Mouse (Mus musculus) liver, embryonic 13.5 days (tissue): ENCODE measurements at regions not wholly inside any gene's neighbourhood (a gene's known extent, or its start where the extent isn't known, plus 50 kb on each side); places are given as distances from the start of the nearest gene placed in this dataset.

ENCODE experiments used
- ATAC-seq: fragments of 200-750 bp; cut with Nextera tagmentation; 2 replicates; pipeline ENCODE4 v1.8.0; 2017; ENCODE audit warnings: low read depth, mild to moderate bottlenecking, moderate number of reproducible peaks, moderate library complexity
- DNase-seq: peaks from one replicate; pipeline ENCODE4 v3.0.0; 2022
- H3K27ac ChIP-seq: fragments of 300-500 bp; sonication (generic); 2 replicates; pipeline ENCODE4 v1.5.1; 2015; ENCODE audit warnings: moderate library complexity, mild to moderate bottlenecking, inconsistent platforms
- H3K27me3 ChIP-seq: fragments of 300-500 bp; sonication (generic); 2 replicates; pipeline ENCODE4 v1.6.1; 2015; ENCODE audit warnings: mild to moderate bottlenecking, inconsistent platforms
- H3K36me3 ChIP-seq: fragments of 300-500 bp; sonication (generic); 2 replicates; pipeline ENCODE4 v1.6.1; 2015; ENCODE audit warnings: mild to moderate bottlenecking, inconsistent platforms
- H3K4me1 ChIP-seq: fragments of 300-500 bp; sonication (generic); replicated peaks from 2 replicates; pipeline ENCODE4 v1.6.1; 2015; ENCODE audit warnings: inconsistent platforms
- H3K4me2 ChIP-seq: fragments of 300-500 bp; sonication (generic); 2 replicates; pipeline ENCODE4 v1.6.1; 2015; ENCODE audit warnings: inconsistent platforms, mild to moderate bottlenecking, moderate library complexity
- H3K4me3 ChIP-seq: fragments of 300-500 bp; sonication (generic); replicated peaks from 2 replicates; pipeline ENCODE4 v1.5.1; 2015; ENCODE audit warnings: mild to moderate bottlenecking, inconsistent platforms
- H3K9ac ChIP-seq: fragments of 300-500 bp; sonication (generic); 2 replicates; pipeline ENCODE4 v1.6.1; 2015; ENCODE audit warnings: mild to moderate bottlenecking, inconsistent platforms
- H3K9me3 ChIP-seq: fragments of 300-500 bp; sonication (generic); replicated peaks from 2 replicates; pipeline ENCODE4 v1.6.1; 2016; ENCODE audit warnings: inconsistent platforms
- WGBS: fragments of 180-500 bp; shearing (Covaris S2); methylation state at CpG from one replicate; pipeline ENCODE4 v1.1.7; 2015; ENCODE audit not compliant: insufficient replicate concordance; 5-methylcytosine and 5-hydroxymethylcytosine counted together

DNA sequence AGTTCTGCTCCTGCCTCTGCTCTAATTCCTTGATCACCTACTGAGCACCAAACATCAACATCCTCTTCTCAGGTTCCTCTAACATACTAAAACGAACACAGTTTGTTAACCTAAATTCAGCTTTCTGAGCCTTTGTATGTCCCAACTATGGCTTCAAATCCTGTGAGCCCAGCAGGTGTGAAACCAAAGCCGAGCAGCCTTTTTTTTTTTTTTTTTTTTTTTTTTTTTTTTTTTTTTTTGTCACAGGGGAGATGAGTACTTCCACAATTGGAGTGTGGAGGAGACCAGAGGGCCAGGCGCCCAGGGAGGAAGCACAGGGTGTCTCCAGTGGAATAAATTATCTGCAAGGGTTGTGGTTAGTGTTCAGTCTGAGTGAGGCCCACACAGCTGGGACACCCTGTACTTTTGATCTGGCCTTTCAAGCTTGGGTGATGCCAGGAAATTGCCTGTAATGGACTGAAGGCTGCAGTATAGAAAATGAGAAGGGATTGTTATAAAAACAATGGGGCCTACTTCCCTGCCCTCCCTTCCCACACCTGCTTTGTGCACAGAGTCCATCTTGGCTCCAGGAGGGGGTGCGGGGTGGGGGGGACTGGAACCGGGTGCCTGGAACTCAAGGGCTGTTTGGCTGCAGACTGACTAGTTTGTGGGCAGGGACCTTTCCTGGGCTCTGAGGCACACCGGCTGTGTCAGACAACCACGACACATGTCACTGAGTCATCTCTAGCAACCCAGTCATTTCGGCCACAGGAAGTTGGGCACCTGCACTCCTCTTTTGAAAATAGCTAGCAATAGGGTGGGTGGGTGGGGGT, 341.5 kb upstream of the Id2 start:
- ATAC-seq (no peak), DNase-seq (no peak)
- 32% methylated on average over 8 of the region's 8 CpGs for WGBS
- no peak overlapping the region for H3K9ac ChIP-seq
- no peaks in the 10 kb centered on the region for H3K4me1 ChIP-seq
- H3K4me2 ChIP-seq: no peak overlapping the region
- H3K27ac ChIP-seq: no peak overlapping the region
- H3K36me3 ChIP-seq: no peaks in the 10 kb centered on the region
- H3K27me3 ChIP-seq: no peaks in the 10 kb centered on the region
- no peaks in the 10 kb centered on the region for H3K9me3 ChIP-seq
- H3K4me3 ChIP-seq: no peak overlapping the region

DNA sequence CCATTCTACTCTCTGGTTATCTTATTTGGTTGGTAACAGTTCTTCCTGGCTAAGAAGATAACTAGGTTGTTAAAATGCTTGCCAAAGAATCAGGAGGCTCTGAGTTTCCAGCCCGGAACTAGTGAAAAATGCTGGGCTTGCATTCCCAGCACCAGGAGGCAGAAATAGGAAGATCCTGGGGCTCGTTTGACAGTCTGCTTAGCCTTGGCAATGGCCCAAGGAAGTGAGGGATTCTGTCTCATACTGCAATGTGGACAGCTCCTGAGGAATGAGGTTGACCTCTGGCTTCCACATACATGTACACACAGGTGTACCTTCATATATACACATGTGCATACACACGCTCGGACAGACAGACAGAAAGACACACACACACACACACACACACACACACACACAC, 340.6 kb upstream of the Id2 start:
- no peak overlapping the region for H3K4me3 ChIP-seq
- WGBS: 53% methylated on average over 4 of the region's 4 CpGs
- H3K4me2 ChIP-seq: no peak overlapping the region
- H3K27me3 ChIP-seq: no peaks in the 10 kb centered on the region
- no peak overlapping the region for H3K9ac ChIP-seq
- no peaks in the 10 kb centered on the region for H3K36me3 ChIP-seq
- H3K27ac ChIP-seq: no peak overlapping the region
- no peaks in the 10 kb centered on the region for H3K4me1 ChIP-seq
- no peak for ATAC-seq
- H3K9me3 ChIP-seq: no peaks in the 10 kb centered on the region
- no peak for DNase-seq

DNA sequence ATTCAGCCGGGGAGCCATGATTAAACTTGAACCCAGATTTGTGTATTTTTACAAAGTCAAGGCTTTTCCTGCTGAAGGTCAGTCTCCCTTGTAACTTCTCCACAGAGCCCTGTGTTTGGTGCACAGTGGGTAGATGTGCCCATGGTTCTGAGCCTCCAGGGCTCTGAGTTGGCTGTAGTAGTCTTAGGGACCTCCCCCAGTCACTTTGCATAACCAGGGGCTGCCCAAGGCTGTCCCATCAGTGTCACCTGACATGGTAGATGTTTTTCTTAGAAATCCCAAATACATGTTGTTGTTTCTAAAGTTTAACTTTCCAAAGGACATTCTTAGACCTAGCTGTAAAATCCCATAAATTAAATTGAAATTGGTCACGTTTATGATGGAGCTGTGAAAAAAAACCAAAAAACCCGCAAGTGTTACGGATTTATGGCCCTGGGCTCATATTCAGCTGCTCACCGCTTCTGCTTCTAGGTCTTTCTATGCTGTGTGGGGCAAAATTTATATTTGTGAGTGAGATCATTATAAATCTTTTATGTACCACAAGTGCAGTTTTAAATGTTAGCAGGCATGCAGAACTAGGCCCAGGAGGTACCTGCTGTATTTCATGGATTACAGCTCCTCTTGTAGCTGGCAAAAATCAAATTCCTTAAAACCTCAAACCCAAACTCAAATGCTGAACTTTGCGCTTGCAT, 339.4 kb upstream of the Id2 start:
- no peaks in the 10 kb centered on the region for H3K9me3 ChIP-seq
- H3K4me1 ChIP-seq: no peaks in the 10 kb centered on the region
- H3K27me3 ChIP-seq: no peaks in the 10 kb centered on the region
- no peak overlapping the region for H3K9ac ChIP-seq
- ATAC-seq: no peak
- no peak overlapping the region for H3K27ac ChIP-seq
- no peaks in the 10 kb centered on the region for H3K36me3 ChIP-seq
- WGBS: 69% methylated on average over 6 of the region's 6 CpGs
- DNase-seq: no peak
- H3K4me2 ChIP-seq: no peak overlapping the region
- H3K4me3 ChIP-seq: no peak overlapping the region

DNA sequence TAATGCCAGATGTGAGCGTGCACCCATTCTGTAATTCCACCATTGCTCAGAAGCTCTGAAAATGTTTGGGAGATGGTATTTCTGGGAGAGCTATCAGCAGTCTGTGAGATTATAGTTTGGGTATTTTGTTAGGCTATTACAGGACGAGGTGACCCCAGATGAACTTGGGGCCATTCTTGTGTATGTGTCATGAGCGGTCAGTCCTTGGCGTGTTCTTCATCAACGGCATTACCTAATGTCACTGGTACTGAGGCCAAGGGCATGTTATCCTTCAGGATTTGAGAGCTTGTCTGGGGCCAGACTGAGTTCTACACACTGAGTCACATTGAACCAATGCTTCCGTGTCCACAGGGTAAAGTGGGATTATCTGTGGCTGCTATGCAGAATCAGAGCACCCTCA, 335.9 kb upstream of the Id2 start:
- no peaks in the 10 kb centered on the region for H3K9me3 ChIP-seq
- H3K4me3 ChIP-seq: no peak overlapping the region
- no peaks in the 10 kb centered on the region for H3K36me3 ChIP-seq
- no peak overlapping the region for H3K4me2 ChIP-seq
- no peak overlapping the region for H3K27ac ChIP-seq
- no peaks in the 10 kb centered on the region for H3K4me1 ChIP-seq
- ATAC-seq (no peak), DNase-seq (no peak)
- H3K27me3 ChIP-seq: no peaks in the 10 kb centered on the region
- H3K9ac ChIP-seq: no peak overlapping the region
- WGBS: 74% methylated on average over 6 of the region's 6 CpGs

- no peak for DNase-seq
- WGBS: 48% methylated on average over 4 of the region's 4 CpGs
Observed at GRCm38 (mm10) chr12:25430911-25431310, 334.0 kb upstream of the Id2 start.

GRCm38 (mm10) chr12:25427911-25428642, 331.1 kb upstream of the Id2 start:
- Histone ChIP-seq H3K36me3 (no peaks in the 10 kb centered on the region), H3K9ac (no peak overlapping the region), H3K4me3 (no peak overlapping the region), H3K9me3 (no peaks in the 10 kb centered on the region), H3K27ac (no peak overlapping the region), H3K27me3 (no peaks in the 10 kb centered on the region), H3K4me2 (no peak overlapping the region), H3K4me1 (no peaks in the 10 kb centered on the region)
- no peak for DNase-seq
- no peak for ATAC-seq
- WGBS: 54% methylated on average over 11 of the region's 11 CpGs

More at GRCm38 (mm10) chr12:25430911-25431310, 334.0 kb upstream of the Id2 start:
- Histone ChIP-seq H3K9ac (no peak overlapping the region), H3K36me3 (no peaks in the 10 kb centered on the region), H3K27me3 (no peaks in the 10 kb centered on the region), H3K4me3 (no peak overlapping the region), H3K9me3 (no peaks in the 10 kb centered on the region), H3K27ac (no peak overlapping the region), H3K4me2 (no peak overlapping the region), H3K4me1 (no peaks in the 10 kb centered on the region)
- no peak for ATAC-seq

GRCm38 (mm10) chr12:25417336-25417735, 320.4 kb upstream of the Id2 start:
- no peak overlapping the region for H3K9ac ChIP-seq
- no peak for ATAC-seq
- DNase-seq: no peak
- H3K27ac ChIP-seq: no peak overlapping the region
- H3K4me1 ChIP-seq: no peaks in the 10 kb centered on the region
- 63% methylated on average over 4 of the region's 4 CpGs for WGBS
- H3K4me2 ChIP-seq: no peak overlapping the region
- no peaks in the 10 kb centered on the region for H3K9me3 ChIP-seq
- no peaks in the 10 kb centered on the region for H3K27me3 ChIP-seq
- no peak overlapping the region for H3K4me3 ChIP-seq
- no peaks in the 10 kb centered on the region for H3K36me3 ChIP-seq

DNA sequence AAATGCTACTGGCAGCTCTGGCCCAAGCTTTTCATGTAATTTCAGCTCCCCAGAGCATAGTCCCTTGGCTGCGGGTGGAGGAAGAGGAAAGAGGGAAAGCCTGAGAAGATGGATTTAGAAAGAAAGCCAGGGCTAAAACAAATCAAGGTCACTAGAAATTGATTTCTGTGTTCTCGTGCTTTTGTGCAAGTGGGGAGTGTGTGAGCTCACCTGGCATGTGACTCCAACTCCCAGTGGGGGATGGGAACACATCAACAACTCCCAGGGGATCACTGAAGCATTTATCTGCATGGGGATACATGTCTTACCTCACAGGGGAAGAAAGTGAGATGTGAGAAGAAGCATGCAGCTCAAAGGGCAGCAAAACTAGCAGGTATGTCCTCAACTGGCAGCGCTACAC, 319.6 kb upstream of the Id2 start:
- Histone ChIP-seq H3K27me3 (no peaks in the 10 kb centered on the region), H3K4me2 (no peak overlapping the region), H3K36me3 (no peaks in the 10 kb centered on the region), H3K9me3 (no peaks in the 10 kb centered on the region), H3K9ac (no peak overlapping the region), H3K27ac (no peak overlapping the region), H3K4me1 (no peaks in the 10 kb centered on the region), H3K4me3 (no peak overlapping the region)
- 55% methylated on average over 3 of the region's 3 CpGs for WGBS
- DNase-seq (no peak), ATAC-seq (no peak)

GRCm38 (mm10) chr12:25415641-25416040, 318.7 kb upstream of the Id2 start:
- Histone ChIP-seq H3K4me2 (no peak overlapping the region), H3K27ac (no peak overlapping the region)

DNA sequence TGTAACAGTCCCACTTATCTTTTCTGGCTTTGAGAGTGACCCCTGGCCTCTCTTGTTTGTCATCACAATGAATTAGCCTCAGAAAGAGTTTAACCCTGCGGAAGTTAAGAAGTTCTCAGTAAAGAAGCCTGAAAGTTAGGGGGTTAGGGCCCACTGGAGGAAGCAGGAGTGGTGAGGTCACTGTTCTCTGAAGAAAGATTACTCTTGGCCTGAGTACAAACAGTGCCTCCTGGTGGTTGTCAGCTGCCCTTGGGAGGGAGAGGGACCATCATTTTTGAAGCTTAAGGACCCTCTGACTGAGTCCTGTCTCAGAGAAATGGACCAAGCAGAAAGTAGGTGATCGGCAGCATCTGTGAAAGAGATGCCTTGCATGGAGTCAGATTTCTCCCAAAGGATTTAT, 318.3 kb upstream of the Id2 start:
- Histone ChIP-seq H3K27ac (no peak overlapping the region), H3K4me3 (no peak overlapping the region), H3K9me3 (no peaks in the 10 kb centered on the region), H3K36me3 (no peaks in the 10 kb centered on the region), H3K9ac (no peak overlapping the region), H3K4me1 (no peaks in the 10 kb centered on the region), H3K27me3 (no peaks in the 10 kb centered on the region), H3K4me2 (no peak overlapping the region)
- WGBS: 48% methylated on average over 2 of the region's 2 CpGs
- DNase-seq (no peak), ATAC-seq (no peak)

More at GRCm38 (mm10) chr12:25415641-25416040, 318.7 kb upstream of the Id2 start:
- Histone ChIP-seq H3K4me3 (no peak overlapping the region), H3K9me3 (no peaks in the 10 kb centered on the region), H3K9ac (no peak overlapping the region), H3K27me3 (no peaks in the 10 kb centered on the region), H3K4me1 (no peaks in the 10 kb centered on the region), H3K36me3 (no peaks in the 10 kb centered on the region)
- DNase-seq (no peak), ATAC-seq (no peak)
- WGBS: 50% methylated on average over 3 of the region's 3 CpGs

- H3K4me2 ChIP-seq: no peak overlapping the region
- no peaks in the 10 kb centered on the region for H3K36me3 ChIP-seq
- no peaks in the 10 kb centered on the region for H3K4me1 ChIP-seq
- no peak for DNase-seq
- no peaks in the 10 kb centered on the region for H3K9me3 ChIP-seq
- H3K27me3 ChIP-seq: no peaks in the 10 kb centered on the region
- WGBS: 68% methylated on average over 2 of the region's 2 CpGs
- H3K9ac ChIP-seq: no peak overlapping the region
- no peak overlapping the region for H3K27ac ChIP-seq
- no peak overlapping the region for H3K4me3 ChIP-seq
- no peak for ATAC-seq
Observed at GRCm38 (mm10) chr12:25407301-25407700, 310.4 kb upstream of the Id2 start.
